Mouse (Mus musculus) mouse embryonic stem cell (cell line): ENCODE measurements around the gene Cux1.

ENCODE experiments used
- in situ Hi-C, 2 experiments: fragments of 300-500 bp; cut with MboI; formaldehyde crosslinking; loops; 1 replicate in 1 of 2; 3 replicates in 1 of 2; pipeline ENCODE4 v1.14.3; 2019 to 2020; ENCODE audit warnings: low sequenced_read_pairs in 2 of 2, low pct_unique_long_range_greater_than_20kb in 1 of 2, mixed read lengths in 1 of 2; ENCODE audit not compliant: unreplicated experiment in 1 of 2

The Cux1 gene

GRCm38 (mm10) chr5:136417891-136418290 lies 149.4 kb downstream of the Cux1 start:
- in situ Hi-C loops, result no loop called here

- in situ Hi-C loops, result no loop called here
These were observed 152.8 kb downstream of the Cux1 start for GRCm38 (mm10) chr5:136414479-136414878.

DNA sequence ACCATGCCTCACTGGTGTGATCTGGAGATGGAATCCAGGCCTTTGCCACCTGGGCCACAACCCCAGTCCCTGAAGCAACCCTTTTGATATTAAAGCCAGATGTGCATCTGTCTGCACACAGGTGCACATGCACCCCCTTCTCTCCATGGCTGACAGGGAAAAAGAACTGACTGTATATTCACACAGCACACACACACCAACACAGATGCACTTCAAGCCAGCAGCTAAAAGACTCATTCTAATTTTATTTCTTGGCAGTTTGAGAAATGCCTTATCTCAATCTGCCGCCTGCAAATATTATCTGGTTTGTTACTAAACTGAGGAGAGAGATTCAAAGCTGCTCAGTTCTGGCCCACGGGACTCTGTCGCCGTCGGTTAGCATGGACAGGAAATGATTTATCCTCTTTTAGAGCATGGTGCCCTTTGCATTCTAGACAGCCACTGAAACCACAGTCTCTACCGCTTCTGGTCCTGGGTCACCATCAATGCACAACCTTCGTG lies 156.6 kb downstream of the Cux1 start:
- in situ Hi-C loops, result no loop called here

DNA sequence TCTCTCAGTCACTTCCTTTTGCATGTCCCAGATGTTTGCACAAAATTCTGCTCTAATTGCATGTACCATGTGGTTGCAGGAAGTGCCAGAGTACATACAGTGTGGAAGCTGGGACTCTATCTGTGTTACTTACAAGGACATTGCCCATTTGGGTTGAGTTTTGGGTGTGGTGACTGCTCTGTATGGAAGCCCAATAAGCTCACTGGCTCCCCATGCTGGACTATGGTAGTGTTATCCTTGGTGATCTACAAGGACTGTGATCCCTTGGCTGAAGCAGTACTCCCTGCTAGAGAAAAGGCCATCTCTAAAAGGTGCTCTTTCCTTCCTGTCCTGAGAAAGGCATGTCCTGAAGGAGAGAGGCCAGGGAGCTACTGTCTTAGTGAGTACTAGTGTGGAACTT lies 160.9 kb downstream of the Cux1 start:
- in situ Hi-C loops, result no loop called here

- in situ Hi-C loops, result no loop called here
These were observed 163.7 kb downstream of the Cux1 start for GRCm38 (mm10) chr5:136403565-136403961.

- in situ Hi-C loops, result no loop called here
These were observed 164.4 kb downstream of the Cux1 start for GRCm38 (mm10) chr5:136402622-136403564.

GRCm38 (mm10) chr5:136398706-136399105 lies 168.6 kb downstream of the Cux1 start:
- in situ Hi-C loops, result no loop called here

- in situ Hi-C loops, result no loop called here
These were observed 170.6 kb downstream of the Cux1 start for GRCm38 (mm10) chr5:136396699-136397098.

DNA sequence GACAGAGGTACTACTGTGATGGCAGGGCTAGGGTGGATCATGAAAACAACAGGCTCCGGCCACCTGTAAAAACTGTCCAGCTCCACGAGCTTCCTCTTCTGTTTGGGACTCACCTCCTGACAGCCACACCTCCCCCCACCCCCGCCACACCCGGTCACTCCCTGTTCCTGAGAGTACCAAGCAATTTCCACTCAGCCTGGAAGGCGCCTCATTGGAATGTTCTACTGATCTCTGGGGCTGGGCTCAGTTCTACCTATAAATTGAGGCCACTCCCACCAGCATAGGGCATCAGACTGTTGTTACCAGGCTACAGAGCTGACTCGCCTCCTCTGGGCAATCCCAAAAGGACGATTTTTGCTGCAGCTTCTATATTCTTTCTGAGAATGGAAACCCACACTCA lies 171.0 kb downstream of the Cux1 start:
- in situ Hi-C loops, result no loop called here

GRCm38 (mm10) chr5:136395600-136396195 lies 171.6 kb downstream of the Cux1 start:
- in situ Hi-C loops, result no loop called here

DNA sequence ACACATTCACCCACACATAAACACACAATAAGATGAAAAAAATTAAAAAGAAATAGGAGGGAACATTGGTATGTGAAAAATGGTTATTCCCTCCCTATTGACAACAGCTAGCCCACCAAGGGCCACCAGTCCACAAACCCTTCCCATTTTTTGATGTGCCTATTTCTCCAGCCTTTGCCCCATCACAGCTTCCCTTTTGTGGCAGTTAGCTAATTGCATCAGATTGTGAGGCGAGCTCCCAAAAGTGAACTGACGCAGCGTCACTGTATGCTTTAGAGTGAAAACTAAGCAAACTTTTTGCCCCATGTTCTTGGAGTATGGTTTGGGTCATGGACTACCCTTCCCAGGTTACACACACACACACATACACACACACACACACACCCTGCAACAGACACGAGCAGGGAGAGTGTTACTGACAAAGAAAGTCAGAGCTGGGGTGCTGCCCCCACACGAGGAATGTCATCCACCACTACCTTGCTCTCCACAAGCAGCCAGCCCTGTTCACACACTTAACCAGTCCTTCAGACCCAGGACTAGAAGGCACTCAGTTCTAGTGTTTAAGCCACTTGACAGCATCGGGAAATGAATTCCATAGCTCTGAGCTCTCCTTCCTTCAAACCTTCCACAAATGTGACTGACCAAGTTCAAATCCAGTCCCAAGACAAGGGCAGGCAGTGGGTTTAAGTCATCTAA lies 172.6 kb downstream of the Cux1 start:
- in situ Hi-C loops, result no loop called here

- in situ Hi-C loops, result no loop called here
These were observed 173.7 kb downstream of the Cux1 start for GRCm38 (mm10) chr5:136393621-136394020.

DNA sequence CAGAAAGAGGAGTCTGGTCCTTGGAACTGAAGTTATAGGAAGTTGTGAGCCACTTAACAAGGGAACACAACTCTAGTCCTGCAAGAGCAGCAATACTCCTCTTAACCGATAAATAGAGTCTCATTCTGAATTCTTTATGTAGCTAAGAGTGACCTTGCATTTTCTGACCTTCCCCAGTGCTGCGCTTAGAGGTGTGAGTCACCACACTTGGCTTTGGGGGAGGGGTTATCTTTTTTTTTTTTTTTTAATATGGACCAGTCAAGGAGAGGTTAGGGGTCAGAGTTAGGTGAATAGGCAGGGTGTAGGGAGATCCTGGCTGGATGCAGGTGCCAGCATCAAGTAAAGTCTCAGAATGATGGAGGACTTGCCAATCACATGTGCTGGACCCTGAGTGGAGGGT lies 180.5 kb downstream of the Cux1 start:
- in situ Hi-C loops, result no loop called here

- in situ Hi-C loops, result no loop called here
These were observed 182.1 kb downstream of the Cux1 start for GRCm38 (mm10) chr5:136385161-136385560.

DNA sequence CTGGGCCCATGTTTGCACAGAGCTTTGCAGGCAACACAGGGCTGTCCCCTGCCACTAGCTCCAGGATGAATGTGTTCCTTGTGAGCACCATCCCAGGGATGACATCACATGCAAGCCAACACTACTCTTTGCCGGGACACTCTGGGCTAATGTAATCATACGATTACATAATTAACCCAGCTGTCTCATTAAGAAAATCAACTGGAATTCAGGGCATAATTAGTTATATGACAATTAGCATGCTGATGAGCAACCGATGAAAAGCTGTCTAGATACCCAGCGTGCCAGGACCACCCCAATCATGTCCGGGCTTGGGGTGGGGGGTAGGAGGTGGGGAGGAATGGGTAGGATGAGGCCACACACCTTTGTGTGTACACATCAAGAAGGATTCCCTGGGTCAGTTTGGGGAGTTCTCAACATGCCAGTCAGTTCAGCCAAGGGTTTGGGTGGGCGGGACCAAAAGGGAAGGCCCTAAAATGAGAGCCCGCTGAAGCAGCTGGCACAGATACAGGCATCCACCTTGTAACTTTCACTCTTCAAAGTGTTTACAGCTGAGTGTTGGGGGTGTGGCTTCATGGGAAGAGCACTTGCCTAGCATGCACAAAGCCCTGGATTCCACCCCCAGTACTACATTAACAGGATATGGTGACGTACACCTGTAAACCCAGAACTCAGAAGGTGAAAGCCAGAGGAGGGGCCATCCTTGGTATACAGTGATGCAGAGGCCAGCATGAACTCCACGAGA lies 184.9 kb downstream of the Cux1 start:
- in situ Hi-C loops, result no loop called here

- in situ Hi-C loops, result no loop called here
These were observed 187.9 kb downstream of the Cux1 start for GRCm38 (mm10) chr5:136379405-136379804.

- in situ Hi-C loops, result no loop called here
These were observed 190.2 kb downstream of the Cux1 start for GRCm38 (mm10) chr5:136377101-136377500.

- in situ Hi-C loops, result no loop called here
These were observed 191.9 kb downstream of the Cux1 start for GRCm38 (mm10) chr5:136375350-136375749.

DNA sequence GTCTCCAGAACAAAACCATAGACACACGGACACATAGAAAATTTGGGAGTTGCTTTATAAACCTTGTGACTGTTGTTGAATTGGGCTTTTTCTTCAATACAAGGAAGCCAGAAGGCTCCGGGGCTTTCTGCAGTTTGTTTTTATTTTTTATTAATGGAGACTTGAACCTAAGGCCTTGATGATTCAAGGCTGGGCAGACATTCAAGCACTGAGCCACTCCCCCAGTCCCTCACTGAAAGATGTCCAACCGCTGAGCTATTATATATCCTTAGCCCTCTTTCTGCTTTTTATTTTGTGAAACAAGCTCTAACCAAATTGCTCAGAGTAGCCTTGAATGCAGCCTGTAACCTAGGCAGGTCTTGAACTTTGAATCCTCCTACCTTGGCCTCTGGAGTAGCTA lies 195.0 kb downstream of the Cux1 start:
- in situ Hi-C loops, result no loop called here
